Mouse (Mus musculus): ENCODE results near the gene Trim69.

The Trim69 gene

DNA sequence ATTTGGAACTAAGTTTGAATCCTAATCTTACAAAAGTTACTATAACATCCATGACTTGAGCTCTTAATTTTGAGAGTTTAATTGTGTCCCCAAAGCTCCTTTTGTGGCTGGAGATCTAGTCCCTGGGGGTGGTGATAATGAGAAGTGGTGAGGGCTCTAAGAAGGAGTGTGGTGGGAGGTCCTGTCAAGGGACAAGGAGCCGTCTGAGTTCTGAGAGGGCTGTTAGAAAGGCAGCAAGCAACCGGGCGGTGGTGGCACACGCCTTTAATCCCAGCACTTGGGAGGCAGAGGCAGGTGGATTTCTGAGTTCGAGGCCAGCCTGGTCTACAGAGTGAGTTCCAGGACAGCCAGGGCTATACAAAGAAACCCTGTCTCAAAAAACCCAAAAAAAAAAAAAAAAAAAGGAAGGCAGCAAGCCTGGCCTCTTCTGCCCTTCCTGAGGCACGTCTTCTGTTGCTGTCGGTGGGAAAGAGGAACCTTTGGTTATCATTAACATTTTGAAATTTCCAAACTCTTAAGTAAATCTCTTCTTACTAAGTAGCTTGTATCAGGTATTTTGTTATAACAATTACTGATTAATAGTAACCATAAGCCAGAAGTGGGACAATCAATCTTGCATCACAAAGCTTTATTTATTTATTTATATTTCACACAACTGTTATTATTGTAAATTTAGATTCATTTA, 6.7 kb upstream of the Trim69 start:
- DNase-seq = no peak

DNA sequence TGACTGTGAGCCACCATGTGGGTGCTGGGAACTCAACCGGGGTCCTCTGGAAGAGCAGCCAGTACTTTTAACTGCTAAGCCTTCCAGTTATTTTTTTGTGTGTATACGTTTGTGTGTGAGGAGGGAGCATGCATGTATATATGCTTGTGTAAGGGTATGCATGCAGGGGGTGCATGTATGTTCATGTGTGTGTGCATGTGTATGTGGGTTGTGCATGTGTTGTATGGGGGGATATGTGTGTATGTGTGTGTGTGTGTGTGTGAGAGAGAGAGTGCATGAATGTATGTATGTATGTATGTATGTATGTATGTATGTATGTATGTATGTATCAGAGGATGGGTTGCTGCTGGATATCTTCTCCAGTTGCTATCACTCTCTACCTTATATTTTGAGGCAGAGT, 6.0 kb upstream of the Trim69 start:
- no peak for DNase-seq

DNA sequence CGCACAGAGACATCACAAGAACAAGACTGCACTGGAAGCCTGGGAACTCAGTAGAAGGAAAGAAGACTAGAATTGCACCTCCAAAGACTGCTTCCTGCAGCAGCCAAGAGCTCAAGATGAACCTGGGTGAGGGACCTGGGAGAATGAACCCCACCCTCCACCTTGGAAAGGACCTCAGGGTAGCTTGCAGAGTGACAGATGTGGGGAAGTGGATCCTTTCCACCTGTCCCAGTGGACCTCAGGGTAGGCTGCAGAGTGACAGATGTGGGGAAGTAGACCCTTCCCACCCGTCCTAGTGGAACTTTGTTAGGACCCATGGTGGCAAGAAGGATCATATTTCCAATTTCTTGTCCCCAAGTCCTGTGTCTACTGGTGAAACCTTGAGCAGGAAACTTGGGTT, 5.2 kb upstream of the Trim69 start:
- DNase-seq = no peak

DNA sequence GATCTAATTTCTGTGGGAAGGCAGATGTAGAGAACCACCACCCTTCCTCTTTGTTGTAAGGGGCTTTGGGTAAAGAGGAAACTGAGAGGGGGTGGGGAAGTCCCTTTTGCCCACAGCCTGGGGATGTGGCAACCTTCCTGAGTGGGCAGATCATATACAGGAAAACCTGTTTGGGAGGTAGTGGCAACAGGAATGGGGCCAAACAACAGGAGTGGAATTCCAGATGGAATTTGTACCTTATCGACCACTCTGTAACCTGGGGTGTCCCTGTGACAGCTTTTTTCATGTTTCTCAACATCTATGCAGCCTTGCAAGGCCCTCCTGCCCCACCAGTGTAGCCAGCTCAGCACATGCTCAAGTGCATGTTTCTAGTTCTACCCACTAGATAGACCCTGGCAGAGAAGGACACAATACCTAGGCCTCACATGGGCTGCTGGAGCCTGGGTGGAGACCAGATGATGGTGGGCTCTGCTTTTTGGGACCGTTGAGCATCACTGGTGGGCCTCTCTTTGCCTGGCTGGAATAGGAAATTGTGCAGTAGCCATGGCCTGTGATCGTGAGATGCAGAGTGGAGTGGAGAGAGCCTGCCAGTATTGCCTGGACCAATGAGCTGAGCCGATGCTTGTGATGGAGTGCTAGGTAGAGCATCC, 4.3 kb upstream of the Trim69 start:
- no peak for DNase-seq

DNA sequence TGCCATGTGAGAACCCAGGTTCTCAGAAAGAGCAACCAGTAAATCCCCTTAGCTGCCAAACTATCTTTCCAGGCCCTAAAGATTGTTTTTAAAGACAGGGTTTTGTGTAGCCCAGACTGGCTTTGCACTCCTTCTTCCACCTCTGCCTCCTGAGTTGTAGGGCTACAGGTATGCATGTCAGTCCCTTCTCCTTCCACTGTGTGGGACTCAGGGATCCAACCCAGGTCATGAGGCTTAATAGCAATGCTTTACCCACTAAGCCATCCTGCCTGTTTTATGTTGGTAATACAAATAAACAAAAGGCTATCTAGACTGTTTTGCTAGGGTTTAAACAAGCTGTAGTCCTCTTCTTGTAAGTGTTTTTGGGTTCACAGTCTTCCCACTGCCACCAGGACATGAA, 2.9 kb upstream of the Trim69 start:
- no peak for DNase-seq

DNA sequence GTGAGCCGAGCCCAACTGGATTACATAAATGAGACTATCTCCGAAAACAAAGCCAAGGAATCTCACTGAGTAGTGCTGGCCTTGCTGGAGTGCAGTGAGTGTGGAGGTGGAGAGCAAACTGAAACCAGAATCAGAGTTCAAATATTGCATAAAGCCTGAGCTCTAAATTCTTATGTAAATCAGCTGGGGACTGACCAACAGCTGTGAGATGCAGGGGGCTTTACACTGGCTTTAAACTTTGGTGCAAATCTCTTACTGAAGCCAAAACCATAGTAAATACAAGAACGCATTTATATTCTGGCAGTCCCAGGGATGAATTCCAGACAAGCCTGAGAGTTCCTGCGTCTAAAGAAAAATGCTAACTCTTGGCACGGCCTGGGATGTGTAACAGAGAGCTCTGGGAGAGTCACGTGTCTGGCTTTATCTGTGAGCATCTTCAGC, 2.1 kb upstream of the Trim69 start:
- no peak for DNase-seq

DNA sequence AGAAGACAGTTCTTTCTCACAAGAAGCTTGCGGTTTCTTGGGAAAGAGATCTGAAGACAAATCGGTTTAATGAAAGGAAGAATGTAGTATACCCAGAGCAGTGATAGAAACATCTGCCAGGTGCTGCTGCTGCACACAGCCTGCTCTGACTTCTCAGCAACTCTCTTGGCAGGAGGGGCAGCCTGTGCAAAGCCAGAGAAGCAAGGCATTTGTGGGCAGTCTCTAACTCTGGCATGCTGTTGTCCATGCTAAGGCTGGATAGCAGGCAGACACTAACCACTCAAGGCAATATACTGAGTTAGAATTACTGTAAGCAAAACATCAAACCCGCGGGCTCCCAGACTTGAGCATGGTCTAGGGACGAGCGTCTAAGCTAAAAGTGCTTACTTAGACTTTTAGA, 833 bp upstream of the Trim69 start:
- DNase-seq = peak; percentile 50

DNA sequence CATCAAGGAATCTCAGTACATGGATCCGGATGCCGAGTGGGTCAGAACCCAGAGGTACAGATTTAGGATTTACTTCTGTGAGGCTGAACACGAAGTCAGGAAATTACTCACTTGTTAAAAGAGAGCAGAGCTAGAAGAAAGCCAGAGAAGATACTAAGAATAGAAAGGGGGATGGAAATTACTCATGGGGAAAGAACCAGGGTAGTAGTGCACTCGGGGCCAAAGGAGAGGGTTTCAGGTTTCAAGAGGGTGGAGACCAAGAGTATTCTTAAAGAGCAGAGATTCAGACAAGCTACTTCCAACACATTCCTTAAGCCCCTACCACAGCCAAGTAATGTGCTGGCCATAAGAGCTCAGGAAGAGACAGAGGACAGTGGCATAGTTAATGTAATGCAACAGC, 1.0 kb downstream of the Trim69 start:
- no peak for DNase-seq

DNA sequence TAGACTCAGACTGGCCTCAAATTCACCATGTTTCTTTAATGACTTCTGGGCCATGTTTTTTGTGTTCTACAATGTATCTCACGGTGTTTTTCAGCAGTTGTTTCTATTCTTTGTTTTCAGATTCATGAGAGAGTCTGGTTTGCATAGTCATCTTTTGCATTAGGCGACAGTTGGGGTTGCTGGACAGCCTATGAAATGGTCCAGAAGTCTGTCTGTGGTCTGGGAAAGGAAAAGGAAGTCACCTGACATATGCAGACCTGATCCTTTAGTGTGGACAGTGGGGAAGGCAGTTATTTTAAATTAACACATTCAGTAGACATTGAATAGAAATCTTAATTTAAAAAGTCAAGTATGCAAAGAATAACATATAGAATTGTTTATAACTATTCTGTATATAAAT, 2.0 kb downstream of the Trim69 start:
- DNase-seq = no peak

DNA sequence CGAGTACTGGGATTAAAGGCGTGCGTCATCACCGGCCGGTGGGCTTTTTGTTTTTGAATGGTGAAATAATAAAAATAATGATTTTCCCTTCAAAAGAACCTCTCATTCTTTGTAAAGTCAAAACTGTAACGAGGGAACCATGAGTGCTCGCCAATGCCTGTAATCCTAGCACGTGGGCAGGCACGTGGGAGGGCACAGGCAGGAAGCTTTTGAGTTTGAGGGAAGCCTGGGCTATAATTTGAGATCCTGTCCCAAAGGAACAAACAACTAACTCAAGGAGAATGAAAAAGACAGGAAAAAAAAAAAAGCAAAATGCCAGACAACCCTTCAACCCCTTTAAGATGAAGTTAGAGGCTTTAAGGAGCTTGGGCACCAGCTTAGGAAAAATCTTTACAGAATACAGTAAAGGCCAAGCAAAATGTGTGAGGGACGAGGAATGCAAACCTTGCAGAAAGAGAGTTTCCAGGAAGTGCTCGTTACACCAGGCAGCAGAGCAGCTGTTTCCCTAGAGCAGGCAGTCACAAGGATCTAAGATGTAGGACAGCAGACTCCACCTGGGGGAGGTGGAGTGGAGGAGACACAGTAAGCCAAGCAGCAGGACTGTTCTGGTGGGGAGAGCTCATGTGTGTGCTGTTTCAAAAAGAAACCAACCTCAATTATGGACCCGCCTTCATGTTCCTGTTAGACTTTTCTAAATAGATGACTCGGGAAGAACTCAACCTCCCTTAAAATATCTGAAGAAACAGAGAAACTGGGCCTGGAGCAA, 3.1 kb downstream of the Trim69 start:
- DNase-seq = no peak

DNA sequence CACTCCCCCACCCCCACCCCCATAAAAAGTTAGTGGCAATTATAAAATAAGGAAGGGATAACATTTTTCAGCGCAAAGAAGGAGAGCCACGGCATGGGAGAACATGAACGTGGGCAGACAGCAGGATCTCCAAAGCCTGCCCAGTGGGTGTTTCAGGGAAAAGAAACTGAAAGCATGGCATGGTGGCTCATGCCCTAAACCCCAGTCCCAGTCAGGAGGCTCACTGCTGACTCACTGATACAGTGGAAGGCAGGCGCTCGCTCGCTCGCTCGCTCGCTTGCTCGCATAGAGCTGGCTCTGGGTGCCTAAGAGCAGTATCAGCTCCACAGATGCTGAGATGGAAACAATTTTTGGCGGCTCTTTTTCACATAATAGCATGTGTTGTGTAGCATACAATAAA, 3.8 kb downstream of the Trim69 start:
- no peak for DNase-seq

DNA sequence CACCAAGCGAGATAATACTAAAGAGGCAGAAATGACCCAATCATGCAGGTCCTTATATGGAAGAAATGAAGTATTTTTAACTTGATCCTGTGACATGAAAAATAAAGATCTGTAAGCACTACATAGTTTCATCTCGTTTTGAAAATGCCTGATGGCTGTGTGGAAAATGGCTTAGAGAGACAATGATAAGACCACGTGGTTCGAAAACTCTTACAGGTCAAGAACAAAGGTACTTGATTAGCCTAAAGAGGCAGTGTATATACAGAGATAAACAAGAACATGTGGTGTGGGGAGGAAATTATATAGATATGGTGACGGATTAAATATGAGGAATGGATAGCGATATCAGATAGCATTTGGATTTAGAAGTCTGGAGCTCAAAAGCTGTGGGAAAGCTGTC, 10.8 kb downstream of the Trim69 start:
- DNase-seq = no peak

DNA sequence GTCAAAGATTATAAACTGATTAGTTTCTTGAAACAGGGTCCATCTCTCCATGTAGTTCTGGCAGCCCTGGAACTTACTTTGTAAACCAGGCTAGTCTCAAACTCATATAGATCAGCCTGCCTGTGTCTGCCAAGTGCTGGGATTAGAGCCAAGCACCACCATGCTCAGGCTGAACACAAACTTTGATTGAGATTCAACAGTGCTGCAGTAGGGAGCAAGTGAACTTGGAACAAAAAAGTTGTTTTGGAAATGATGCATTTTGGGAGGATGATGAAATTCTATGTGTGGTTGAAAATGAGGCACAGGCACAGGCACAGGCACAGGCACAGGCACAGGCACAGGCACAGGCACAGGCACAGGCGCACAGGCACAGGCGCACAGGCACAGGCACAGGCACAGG, 11.7 kb downstream of the Trim69 start:
- DNase-seq = no peak

DNA sequence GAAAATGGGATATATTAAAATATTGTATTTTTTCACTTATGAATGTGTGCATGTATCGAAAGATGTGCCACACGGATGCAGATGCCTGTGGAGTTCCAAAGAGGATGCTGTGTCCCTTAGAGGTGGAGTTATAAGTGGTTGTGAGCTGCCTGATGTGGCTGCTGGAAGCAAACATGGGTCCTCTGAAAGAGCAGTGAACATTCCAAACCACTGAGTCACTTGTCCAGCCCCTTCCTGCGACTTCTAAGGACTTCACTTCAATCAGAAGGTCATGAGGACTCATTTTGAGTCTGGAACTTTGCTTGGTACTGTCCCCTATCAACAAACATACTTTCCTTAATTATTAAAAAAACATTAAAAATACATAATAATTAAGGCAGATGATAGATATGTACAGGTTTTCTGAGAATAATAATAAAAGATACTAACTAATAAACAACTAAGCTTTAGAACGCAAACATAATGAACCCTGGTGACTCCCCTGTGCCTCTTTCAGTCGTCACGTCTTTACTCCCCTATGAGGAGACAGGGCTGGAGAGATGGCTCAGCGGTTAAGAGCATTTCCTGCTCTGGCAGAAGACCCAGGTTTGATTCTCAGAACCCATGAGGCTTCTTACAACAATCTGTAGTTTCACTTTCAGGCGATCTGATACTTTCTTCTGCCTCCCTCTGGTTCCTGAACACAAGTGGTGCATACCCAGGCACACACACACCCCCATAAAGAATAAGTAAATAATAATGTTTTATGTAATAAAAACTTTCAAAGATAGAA, 19.7 kb downstream of the Trim69 start:
- peak; percentile 38 for DNase-seq

DNA sequence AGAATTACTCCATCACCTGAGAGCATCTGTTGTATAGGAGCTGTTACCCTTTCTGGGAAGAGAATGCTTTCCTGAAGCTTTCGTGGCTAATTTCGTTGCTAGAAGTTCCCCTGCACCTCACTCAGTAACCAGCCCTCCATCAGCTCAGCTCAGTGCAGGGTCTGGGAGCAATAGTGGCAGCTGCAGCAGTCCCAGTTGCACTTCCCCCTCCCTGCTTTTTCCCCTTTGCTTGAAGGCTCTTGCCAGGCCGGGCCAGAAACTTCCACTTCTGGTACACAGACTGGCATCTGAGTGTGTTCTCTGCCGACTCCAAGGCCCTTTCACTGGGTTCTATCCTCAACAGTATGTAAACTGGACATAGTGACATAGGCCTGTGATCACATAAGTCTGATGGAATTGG, 24.6 kb downstream of the Trim69 start:
- DNase-seq = no peak

DNA sequence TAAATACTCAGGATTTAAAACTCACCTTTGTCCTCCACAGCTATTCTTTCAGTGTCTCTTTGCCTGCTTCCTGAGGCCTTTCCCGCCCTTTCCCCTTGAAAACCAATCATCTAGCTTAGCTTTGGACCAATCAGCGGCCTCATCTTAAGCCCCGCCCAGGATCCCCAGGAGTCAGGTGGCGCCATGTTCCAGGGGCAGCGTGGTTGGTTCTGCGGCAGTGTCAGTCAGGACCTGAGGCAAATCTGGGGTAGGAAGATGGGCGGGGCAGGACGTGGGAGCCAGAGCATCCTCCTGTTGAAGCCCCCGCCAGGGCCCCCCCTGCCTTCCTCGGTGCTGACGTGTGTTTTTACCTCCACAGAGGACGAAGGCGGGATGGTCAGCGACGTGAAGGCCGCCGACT, 25.6 kb downstream of the Trim69 start, which contains the start of the genes Patl2 and Terb2:
Patl2 (minus strand) TSS at position 84 of the 400 bp plus-strand sequence.
Terb2 (plus strand) TSS at position 167 of the 400 bp plus-strand sequence.
- no peak for DNase-seq

DNA sequence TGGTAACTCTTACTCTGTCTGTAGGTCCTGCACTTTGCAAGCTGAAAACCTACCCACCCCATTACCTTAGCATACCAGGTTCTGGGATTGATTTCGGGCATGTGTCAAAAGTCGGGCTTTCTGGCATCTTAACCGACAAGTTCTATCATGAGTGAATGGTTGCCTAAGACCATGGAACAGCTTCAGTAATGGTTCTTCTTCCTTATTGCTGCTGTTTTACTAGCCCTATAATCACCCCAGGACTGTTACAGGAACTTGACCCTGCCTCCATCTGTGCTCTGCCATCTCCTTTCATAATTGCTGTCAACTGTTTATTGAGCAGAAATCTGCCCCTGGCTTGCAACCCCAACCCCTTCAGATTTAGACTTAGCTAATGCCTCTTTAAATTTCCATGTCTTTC, 26.3 kb downstream of the Trim69 start:
- no peak for DNase-seq

DNA sequence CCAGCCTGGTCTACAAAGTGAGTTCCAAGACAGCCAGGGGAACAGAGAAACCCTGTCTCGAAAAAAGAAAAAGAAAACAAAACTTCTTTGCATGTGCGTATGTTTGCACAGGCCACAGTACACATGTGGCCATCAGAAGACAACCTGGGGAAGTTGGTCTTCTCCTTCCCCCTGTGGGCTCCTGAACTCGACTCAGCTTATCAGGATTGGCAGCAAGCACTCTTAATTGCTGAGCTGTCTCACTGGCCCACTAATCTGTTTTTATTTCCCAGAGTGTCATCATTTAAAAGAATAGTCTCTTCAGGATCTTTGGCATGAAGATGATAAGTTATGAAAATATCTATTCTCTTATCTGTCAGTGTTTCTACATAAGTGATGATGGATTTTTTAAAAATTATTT, 31.3 kb downstream of the Trim69 start:
- no peak for DNase-seq

DNA sequence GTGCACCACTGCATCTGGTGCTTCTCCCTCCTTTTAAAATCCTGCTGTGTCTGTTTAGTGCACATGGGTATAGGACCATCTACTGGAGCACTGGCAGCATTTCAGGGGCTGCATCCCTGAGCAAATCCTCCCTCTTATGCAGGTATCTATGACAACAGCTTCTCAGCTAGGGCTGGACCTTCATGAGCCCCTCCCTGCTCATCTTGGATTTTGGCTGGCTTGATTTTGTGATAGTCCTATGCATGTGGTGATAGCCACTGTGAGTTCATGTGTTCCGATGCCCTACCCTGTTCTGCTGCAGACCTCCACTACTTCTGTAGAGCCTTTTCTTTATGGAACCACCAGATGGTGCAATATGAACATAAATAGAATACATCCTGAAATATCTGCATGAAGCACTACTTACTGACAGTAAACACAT, 34.0 kb downstream of the Trim69 start:
- peak; percentile 13 for DNase-seq

DNA sequence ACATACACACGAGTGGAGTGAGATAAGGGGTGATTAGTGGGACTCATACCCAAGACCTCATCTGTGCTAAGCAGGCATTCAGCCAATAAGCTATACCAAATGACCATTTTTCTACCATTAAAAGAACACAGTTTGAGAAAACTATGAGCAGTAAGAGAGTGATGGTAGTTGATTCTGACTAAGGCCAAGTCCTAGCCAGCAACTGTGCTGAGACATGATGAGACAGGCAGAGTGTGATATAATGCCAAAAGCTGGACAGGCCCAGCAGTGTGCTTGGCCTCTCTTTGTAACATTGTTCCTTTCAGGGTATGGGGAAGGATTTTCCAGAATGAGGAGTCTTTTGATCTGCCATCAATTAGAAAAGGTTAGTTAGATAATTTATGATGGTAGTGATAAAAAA, 41.0 kb downstream of the Trim69 start:
- no peak for DNase-seq

DNA sequence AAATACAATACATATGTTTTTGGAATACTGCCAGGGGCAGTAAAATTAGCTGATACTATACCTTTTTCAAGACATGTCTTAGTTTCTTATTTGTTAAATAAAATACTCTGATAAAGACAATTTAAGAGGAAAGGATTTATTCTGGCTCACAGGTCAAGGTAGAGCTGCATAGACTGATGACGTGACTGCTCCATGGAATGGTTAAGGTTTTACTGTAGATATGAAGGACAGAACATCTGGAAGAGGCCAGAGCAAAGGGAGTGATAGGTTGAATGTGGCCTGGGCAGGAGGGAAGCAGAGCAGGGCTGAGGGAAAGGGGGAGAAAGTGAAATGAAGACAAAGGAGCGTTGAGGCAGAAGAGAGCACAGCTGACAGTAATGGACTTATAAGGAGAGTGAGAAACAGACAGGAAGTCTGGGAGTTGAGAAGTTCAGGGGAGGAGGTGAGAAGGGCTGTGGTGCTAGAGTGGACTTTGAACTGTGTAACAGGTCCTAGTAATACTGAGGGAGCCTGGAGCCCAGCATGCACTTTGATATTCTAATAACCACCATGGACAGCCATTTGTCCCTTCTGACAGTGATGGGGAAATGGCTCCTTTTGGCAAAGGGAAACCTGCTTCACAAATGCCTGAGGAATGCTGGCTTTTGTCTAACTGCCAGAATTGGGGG, 46.1 kb downstream of the Trim69 start:
- no peak for DNase-seq

DNA sequence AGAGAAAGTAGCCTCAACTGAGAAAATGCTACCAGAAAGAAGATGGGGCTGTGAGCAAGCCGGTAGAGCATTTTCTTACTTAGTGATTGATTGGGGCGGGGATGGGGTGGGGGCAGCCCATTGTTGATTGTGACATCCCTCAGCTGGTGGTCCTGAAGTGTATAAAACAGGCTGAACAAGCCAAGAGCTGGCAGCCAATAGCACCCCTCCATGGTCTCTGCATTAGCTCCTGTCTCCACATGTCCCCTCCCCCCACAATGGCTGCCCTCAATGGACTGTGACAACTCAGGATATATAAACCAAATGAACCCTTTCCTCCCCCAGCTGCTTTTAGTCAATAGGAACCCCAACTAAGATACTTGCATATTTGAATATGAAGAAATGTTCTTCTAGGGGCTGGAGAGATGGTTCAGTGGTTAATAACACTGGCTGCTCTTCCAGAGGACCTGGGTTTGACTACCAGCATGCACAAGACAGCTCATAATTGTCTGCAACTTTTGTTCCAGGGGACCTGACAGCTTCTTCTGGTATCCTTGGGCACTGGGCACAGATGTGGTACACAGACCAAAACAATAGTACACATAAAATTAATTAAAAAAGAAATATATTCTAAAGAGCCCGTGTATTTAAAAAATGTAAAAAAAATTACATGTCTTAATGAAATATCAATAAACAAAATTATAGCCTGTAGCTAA, 50.2 kb downstream of the Trim69 start:
- no peak for DNase-seq

Measured in thymus, postnatal 4 days (tissue).